Mouse (Mus musculus): ENCODE data around the gene Acbd6. TPM values are rescaled to one million over a fixed set of nuclear protein-coding genes. Genes with fewer than 3 reads are reported as not detected.

Acbd6 gene
- polyA plus RNA-seq, 1 experiment from 2014 or later: 83.6 TPM

DNA sequence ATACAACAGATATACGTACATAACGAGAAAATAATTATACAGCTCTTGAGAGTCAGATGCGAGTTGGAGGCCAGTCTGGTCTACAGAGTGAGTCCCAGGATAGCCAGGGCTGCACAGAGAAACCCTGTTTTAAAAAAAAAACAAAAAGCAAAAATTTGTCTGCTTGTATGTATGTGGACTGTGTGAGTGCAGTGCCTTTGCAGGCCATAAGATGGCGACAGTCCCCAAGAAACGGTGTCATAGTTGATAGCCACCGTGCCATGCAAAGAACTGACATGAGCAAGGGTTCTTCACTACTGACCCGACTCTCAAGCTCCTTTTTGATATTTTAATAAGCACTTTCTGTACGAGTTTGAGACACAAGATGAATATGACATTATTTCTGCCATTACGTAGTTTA is 10.2 kb downstream of the Acbd6 start:
- DNase-seq (ENCODE audit: low spot score): no peak
- H3K9me3 ChIP-seq: peaks cover 5% of the 10 kb centered on the region; the same call in 1 of the 2 replicates
- 94% methylated on average over 9 of the region's 9 CpGs for WGBS
- H3K27ac ChIP-seq: no peak overlapping the region
- peaks cover 59% of the 10 kb centered on the region for H3K36me3 ChIP-seq
- no peaks in the 10 kb centered on the region for H3K4me1 ChIP-seq (replicated peaks)
- no peaks in the 10 kb centered on the region for H3K27me3 ChIP-seq (ENCODE audit: insufficient read depth, poor library complexity, severe bottlenecking)
- H3K4me3 ChIP-seq: no peak overlapping the region

GRCm38 (mm10) chr1:155569340-155569739 is 11.4 kb downstream of the Acbd6 start:
- no peaks in the 10 kb centered on the region for H3K4me1 ChIP-seq (replicated peaks)
- no peak overlapping the region for H3K4me3 ChIP-seq
- peaks cover 63% of the 10 kb centered on the region for H3K36me3 ChIP-seq
- H3K9me3 ChIP-seq: peaks cover 5% of the 10 kb centered on the region; the same call in 1 of the 2 replicates
- H3K27ac ChIP-seq: no peak overlapping the region
- DNase-seq (ENCODE audit: low spot score): no peak
- no peaks in the 10 kb centered on the region for H3K27me3 ChIP-seq (ENCODE audit: insufficient read depth, poor library complexity, severe bottlenecking)
- WGBS: 91% methylated on average over 4 of the region's 4 CpGs

DNA sequence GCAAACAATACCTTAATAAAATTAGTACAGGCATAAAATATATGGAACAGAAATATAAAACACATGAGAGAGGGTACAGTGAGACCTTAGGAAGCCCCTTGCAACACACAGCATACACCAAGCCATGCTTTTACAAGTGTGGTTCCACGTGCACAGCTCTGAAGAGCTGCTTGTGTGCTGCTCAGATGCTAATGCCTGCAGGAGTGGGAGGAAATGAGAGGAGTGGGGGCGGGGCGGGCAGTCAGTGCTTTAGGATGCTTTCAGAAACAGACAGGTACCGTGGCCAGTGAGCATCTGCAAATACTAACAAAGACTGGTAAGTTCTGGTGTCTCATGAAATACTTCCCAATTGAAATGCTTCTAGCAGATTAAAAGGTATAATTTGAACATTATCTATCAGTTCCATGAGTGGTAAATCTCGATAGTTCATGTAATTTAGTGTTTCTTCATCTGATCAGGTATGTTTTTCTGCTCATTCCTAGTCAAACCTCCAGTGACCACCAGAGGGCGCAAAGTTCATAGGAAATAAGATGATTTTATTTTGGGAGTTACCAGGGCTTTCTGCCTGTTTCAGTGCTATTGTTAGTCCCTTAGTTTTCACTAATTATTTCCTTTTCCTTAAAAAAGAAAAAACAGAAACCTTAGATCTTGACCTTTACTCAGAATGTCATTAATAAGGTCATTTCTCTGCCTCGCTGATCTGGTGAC is 17.2 kb downstream of the Acbd6 start:
- Histone ChIP-seq H3K9me3 (no peaks in the 10 kb centered on the region), H3K36me3 (peaks cover 15% of the 10 kb centered on the region), H3K27ac (no peak overlapping the region), H3K4me3 (no peak overlapping the region), H3K27me3 (ENCODE audit: insufficient read depth, poor library complexity, severe bottlenecking) (no peaks in the 10 kb centered on the region), H3K4me1 (replicated peaks) (no peaks in the 10 kb centered on the region)
- 28% methylated on average over 7 of the region's 7 CpGs for WGBS
- peak; percentile 63 for DNase-seq (ENCODE audit: low spot score)

GRCm38 (mm10) chr1:155576432-155576831 is 18.5 kb downstream of the Acbd6 start:
- DNase-seq (ENCODE audit: low spot score): peak; percentile 26

GRCm38 (mm10) chr1:155577316-155577715 is 19.4 kb downstream of the Acbd6 start:
- WGBS: 80% methylated on average over 2 of the region's 2 CpGs
- peaks cover 10% of the 10 kb centered on the region for H3K36me3 ChIP-seq
- H3K27me3 ChIP-seq (ENCODE audit: insufficient read depth, poor library complexity, severe bottlenecking): no peaks in the 10 kb centered on the region
- DNase-seq (ENCODE audit: low spot score): no peak
- no peaks in the 10 kb centered on the region for H3K4me1 ChIP-seq (replicated peaks)
- H3K4me3 ChIP-seq: no peak overlapping the region
- no peak overlapping the region for H3K27ac ChIP-seq
- no peaks in the 10 kb centered on the region for H3K9me3 ChIP-seq

More at GRCm38 (mm10) chr1:155576432-155576831, 18.5 kb downstream of the Acbd6 start:
- Histone ChIP-seq H3K27me3 (ENCODE audit: insufficient read depth, poor library complexity, severe bottlenecking) (no peaks in the 10 kb centered on the region), H3K4me1 (replicated peaks) (no peaks in the 10 kb centered on the region), H3K36me3 (peaks cover 15% of the 10 kb centered on the region), H3K4me3 (no peak overlapping the region), H3K27ac (no peak overlapping the region), H3K9me3 (no peaks in the 10 kb centered on the region)
- WGBS: 34% methylated on average over 2 of the region's 2 CpGs

GRCm38 (mm10) chr1:155587961-155588360 is 30.0 kb downstream of the Acbd6 start:
- Histone ChIP-seq H3K27me3 (ENCODE audit: insufficient read depth, poor library complexity, severe bottlenecking) (no peaks in the 10 kb centered on the region), H3K36me3 (no peaks in the 10 kb centered on the region), H3K9me3 (no peaks in the 10 kb centered on the region), H3K4me3 (no peak overlapping the region), H3K27ac (no peak overlapping the region), H3K4me1 (replicated peaks) (no peaks in the 10 kb centered on the region)
- 84% methylated on average over 2 of the region's 2 CpGs for WGBS
- no peak for DNase-seq (ENCODE audit: low spot score)

GRCm38 (mm10) chr1:155594141-155594540 is 36.2 kb downstream of the Acbd6 start:
- Histone ChIP-seq H3K27me3 (ENCODE audit: insufficient read depth, poor library complexity, severe bottlenecking) (no peaks in the 10 kb centered on the region), H3K36me3 (no peaks in the 10 kb centered on the region), H3K4me1 (replicated peaks) (no peaks in the 10 kb centered on the region), H3K9me3 (no peaks in the 10 kb centered on the region), H3K4me3 (no peak overlapping the region), H3K27ac (no peak overlapping the region)
- 71% methylated on average over 1 of the region's 1 CpGs for WGBS
- DNase-seq (ENCODE audit: low spot score): no peak

DNA sequence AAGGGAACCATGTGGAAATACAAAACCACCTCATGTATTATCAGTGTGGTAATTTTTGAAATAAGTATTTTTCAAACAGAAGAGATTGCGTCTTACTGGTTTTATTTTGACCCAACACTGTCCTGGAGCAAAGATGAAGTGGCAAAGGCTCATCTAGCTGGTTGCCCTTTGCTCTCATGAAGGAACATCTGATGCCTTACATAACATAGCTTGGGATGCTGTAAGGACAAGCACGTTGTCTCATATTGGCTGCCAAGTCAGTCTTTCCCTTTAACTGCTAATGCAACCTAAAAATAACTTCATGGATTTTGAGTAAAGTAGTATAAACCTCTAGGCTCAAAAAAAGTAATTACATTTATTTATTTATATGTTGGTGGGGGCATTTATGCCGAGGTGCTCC is 38.7 kb downstream of the Acbd6 start:
- DNase-seq (ENCODE audit: low spot score): no peak
- WGBS: 90% methylated on average over 3 of the region's 3 CpGs
- no peaks in the 10 kb centered on the region for H3K27me3 ChIP-seq (ENCODE audit: insufficient read depth, poor library complexity, severe bottlenecking)

DNA sequence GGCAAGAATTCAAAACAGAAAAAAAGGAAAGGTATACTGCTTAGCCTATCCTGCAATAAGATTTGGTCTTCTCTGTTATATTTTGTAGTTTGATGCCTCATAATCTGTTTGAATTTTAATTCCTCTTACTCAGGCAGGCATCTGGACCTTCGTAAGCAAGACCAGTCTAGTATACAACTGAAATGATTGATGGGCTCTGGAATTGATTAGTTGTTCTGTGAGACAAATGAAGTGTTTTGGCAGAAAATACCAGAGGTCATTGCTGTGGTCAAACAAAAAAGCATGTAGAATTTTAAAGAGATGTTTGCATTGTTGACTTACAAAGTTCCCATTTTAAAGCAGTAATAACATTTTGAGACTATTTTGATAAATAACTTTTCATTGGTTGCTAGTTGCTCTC is 46.8 kb downstream of the Acbd6 start:
- H3K27me3 ChIP-seq (ENCODE audit: insufficient read depth, poor library complexity, severe bottlenecking): no peaks in the 10 kb centered on the region; the same call in 1 of the 2 replicates
- peaks cover 20% of the 10 kb centered on the region for H3K4me1 ChIP-seq (replicated peaks)
- H3K27ac ChIP-seq: no peak overlapping the region
- H3K36me3 ChIP-seq: no peaks in the 10 kb centered on the region
- DNase-seq (ENCODE audit: low spot score): no peak
- 38% methylated on average over 1 of the region's 1 CpGs for WGBS
- H3K9me3 ChIP-seq: no peaks in the 10 kb centered on the region
- H3K4me3 ChIP-seq: no peak overlapping the region

More for the DNA sequence above, 38.7 kb downstream of the Acbd6 start:
- no peaks in the 10 kb centered on the region for H3K4me1 ChIP-seq (replicated peaks)
- H3K4me3 ChIP-seq: no peak overlapping the region
- H3K27ac ChIP-seq: no peak overlapping the region
- H3K9me3 ChIP-seq: no peaks in the 10 kb centered on the region
- no peaks in the 10 kb centered on the region for H3K36me3 ChIP-seq

- Histone ChIP-seq H3K27me3 (ENCODE audit: insufficient read depth, poor library complexity, severe bottlenecking) (no peaks in the 10 kb centered on the region; the same call in 1 of the 2 replicates), H3K36me3 (no peaks in the 10 kb centered on the region), H3K4me3 (no peak overlapping the region), H3K27ac (0 out of 2 replicates have a peak overlapping the region, but pooled peaks have one; percentile 16), H3K9me3 (no peaks in the 10 kb centered on the region), H3K4me1 (replicated peaks) (peaks cover 20% of the 10 kb centered on the region)
- 58% methylated on average over 11 of the region's 11 CpGs for WGBS
- peak; percentile 8 for DNase-seq (ENCODE audit: low spot score)
Observed at GRCm38 (mm10) chr1:155605391-155606155, 47.7 kb downstream of the Acbd6 start.

DNA sequence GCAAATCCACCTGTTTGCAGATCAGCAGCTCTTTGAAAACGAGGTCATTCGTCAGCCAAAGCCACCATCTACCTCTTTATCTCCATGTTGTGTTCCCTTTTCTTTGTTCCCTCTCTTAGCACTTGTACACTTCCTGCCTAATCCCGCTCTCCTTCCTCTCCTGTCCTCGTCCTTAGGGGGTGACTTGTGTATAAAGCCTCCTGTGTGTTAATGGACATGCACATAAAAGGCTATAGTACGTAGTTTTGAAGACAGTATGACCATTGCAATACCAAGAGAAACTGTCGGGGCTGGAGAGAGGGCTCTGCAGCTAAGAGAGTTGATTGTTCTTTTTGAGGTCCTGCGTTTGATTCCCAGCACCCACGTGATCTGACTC is 48.2 kb downstream of the Acbd6 start:
- Histone ChIP-seq H3K27ac (no peak overlapping the region), H3K27me3 (ENCODE audit: insufficient read depth, poor library complexity, severe bottlenecking) (no peaks in the 10 kb centered on the region; the same call in 1 of the 2 replicates), H3K4me1 (replicated peaks) (peaks cover 20% of the 10 kb centered on the region), H3K4me3 (no peak overlapping the region), H3K9me3 (no peaks in the 10 kb centered on the region), H3K36me3 (no peaks in the 10 kb centered on the region)
- DNase-seq (ENCODE audit: low spot score): no peak
- WGBS: 74% methylated on average over 8 of the region's 8 CpGs

DNA sequence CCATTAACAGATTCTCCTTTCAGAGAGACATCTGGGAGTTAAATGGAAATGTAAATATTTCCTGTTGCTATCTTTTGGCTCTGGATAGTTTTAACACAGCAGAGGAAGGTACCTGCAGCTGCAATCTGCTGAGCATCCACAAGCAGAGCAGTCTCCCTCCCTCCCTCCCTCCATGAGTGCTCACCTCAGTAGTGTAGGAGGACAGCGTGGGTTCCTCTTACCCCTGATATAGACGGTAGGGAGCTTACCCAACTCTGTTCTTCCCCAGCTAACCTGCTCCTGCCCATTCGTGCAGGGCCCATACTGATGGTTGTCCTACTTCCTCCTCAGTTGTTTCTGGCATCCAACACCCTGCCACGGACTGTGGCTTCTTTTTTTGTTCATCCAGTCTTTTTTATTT is 50.6 kb downstream of the Acbd6 start:
- H3K9me3 ChIP-seq: no peaks in the 10 kb centered on the region
- H3K4me1 ChIP-seq (replicated peaks): peaks cover 20% of the 10 kb centered on the region
- no peaks in the 10 kb centered on the region; the same call in 1 of the 2 replicates for H3K27me3 ChIP-seq (ENCODE audit: insufficient read depth, poor library complexity, severe bottlenecking)
- no peak for DNase-seq (ENCODE audit: low spot score)
- no peak overlapping the region for H3K27ac ChIP-seq
- H3K4me3 ChIP-seq: no peak overlapping the region
- WGBS: 72% methylated on average over 4 of the region's 4 CpGs
- no peaks in the 10 kb centered on the region for H3K36me3 ChIP-seq

- H3K9me3 ChIP-seq: no peaks in the 10 kb centered on the region
- H3K27ac ChIP-seq: no peak overlapping the region
- H3K36me3 ChIP-seq: no peaks in the 10 kb centered on the region
- 54% methylated on average over 2 of the region's 2 CpGs for whole genome bisulfite sequencing
- H3K27me3 ChIP-seq (ENCODE audit: insufficient read depth, poor library complexity, severe bottlenecking): no peaks in the 10 kb centered on the region
- DNase-seq (ENCODE audit: low spot score): no peak
- H3K4me1 ChIP-seq (replicated peaks): no peaks in the 10 kb centered on the region
- H3K4me3 ChIP-seq: no peak overlapping the region
Observed at GRCm38 (mm10) chr1:155614426-155614825, 56.5 kb downstream of the Acbd6 start.
